ENCODE assay signal across 32 mouse cellular contexts in genomic region chr12:116873866-116874585, GRCm38 (mm10).
A peak's percentile ranks its signal among the peaks of the same experiment; 100 is the strongest.
DNase-seq lines count a peak whose midpoint lies in the region; ATAC-seq lines count a peak whose summit lies in the region.
"Had no signal": no experiment of that assay in that cellular context is flagged by ENCODE, and none has a peak within 500 bp of the region (broad histone marks: within the 10 kb centered on the region; RNA-seq: fewer than 3 reads in every experiment).

No protein-coding gene starts in this region.

- H3K9ac ChIP-seq in hindbrain, embryonic 16.5 days (ENCODE audit: low read depth, low read length) = no peak overlapping the region
- H3K9ac ChIP-seq: embryonic facial prominence, embryonic 15.5 days; forebrain, embryonic 12.5 days; forebrain, postnatal 0 days; hindbrain, embryonic 13.5 days; limb, embryonic 13.5 days; liver, embryonic 12.5 days had no signal

- no peaks in the 10 kb centered on the region for H3K36me3 ChIP-seq in hindbrain, embryonic 16.5 days (ENCODE audit: control insufficient read depth, insufficient read depth, low read length)
- H3K36me3 ChIP-seq: embryonic facial prominence, embryonic 10.5 days; embryonic facial prominence, embryonic 15.5 days; forebrain, embryonic 12.5 days; G1E; limb, embryonic 13.5 days; liver, embryonic 12.5 days had no signal

- ATAC-seq in hindbrain, embryonic 16.5 days = no peak
- ATAC-seq: forebrain, postnatal 0 days; intestine, postnatal 0 days; liver, embryonic 12.5 days; Patski had no signal

- H3K27ac ChIP-seq in hindbrain, embryonic 16.5 days (ENCODE audit: low read depth, low read length) = no peak overlapping the region
- H3K27ac ChIP-seq: embryonic facial prominence, embryonic 10.5 days; embryonic facial prominence, embryonic 15.5 days; forebrain, embryonic 12.5 days; hindbrain, embryonic 13.5 days; limb, embryonic 13.5 days; liver, embryonic 12.5 days; stomach, postnatal 0 days had no signal

- DNase-seq in heart, adult 11 months = peak; percentile 56
- no peak for DNase-seq in heart, postnatal 10 days
- DNase-seq in brain, adult 2 months (ENCODE audit: low read depth, low spot score) = peak; percentile 86
- peak; percentile 60 for DNase-seq in cerebellum, adult 8-10 months
- peak; percentile 75 to 80 for DNase-seq in cerebellum, postnatal 25 days
- no peak for DNase-seq in adrenal gland, postnatal 4 days (ENCODE audit: low spot score in 2 of 2)
- DNase-seq: adrenal gland, postnatal 10 days; forebrain, postnatal 0 days; gastrocnemius, postnatal 14 days; heart, adult 18-20 months; heart, postnatal 4 days; kidney, adult 9 months; kidney, postnatal 10 days; layer of hippocampus, adult 9-11 months; lung, adult 18-20 months; lung, postnatal 10 days; midbrain, embryonic 14.5 days; right cerebral cortex, postnatal 4 days; thymus, adult 18-20 months; thymus, postnatal 36 days had no signal

- 91% methylated on average over 1 of the region's 1 CpGs for WGBS in hindbrain, embryonic 16.5 days

- intact Hi-C loops in heart, postnatal 10 days (cut with DNase I) = no loop called here

- no peak overlapping the region for H3K4me2 ChIP-seq in hindbrain, embryonic 16.5 days (ENCODE audit: low read length)
- H3K4me2 ChIP-seq: embryonic facial prominence, embryonic 15.5 days; forebrain, embryonic 12.5 days; heart, embryonic 11.5 days; hindbrain, embryonic 13.5 days; limb, embryonic 13.5 days; liver, embryonic 12.5 days had no signal

- no peaks in the 10 kb centered on the region for H3K9me3 ChIP-seq in hindbrain, embryonic 16.5 days (ENCODE audit: control insufficient read depth, low read length)
- H3K9me3 ChIP-seq: embryonic facial prominence, embryonic 10.5 days; embryonic facial prominence, embryonic 15.5 days; forebrain, embryonic 12.5 days; hindbrain, embryonic 13.5 days; limb, embryonic 13.5 days; liver, embryonic 12.5 days had no signal

- H3K4me1 ChIP-seq in hindbrain, embryonic 16.5 days (ENCODE audit: control insufficient read depth, insufficient read depth, low read depth, low read length) = no peaks in the 10 kb centered on the region; the same call in 1 of the 2 replicates
- H3K4me1 ChIP-seq: embryonic facial prominence, embryonic 15.5 days; forebrain, embryonic 12.5 days; hindbrain, embryonic 13.5 days; limb, embryonic 13.5 days; liver, embryonic 12.5 days had no signal

- no peaks in the 10 kb centered on the region for H3K27me3 ChIP-seq in hindbrain, embryonic 16.5 days (replicated peaks; ENCODE audit: control insufficient read depth, insufficient read depth, low read length)
- H3K27me3 ChIP-seq: embryonic facial prominence, embryonic 15.5 days; forebrain, embryonic 12.5 days; hindbrain, embryonic 13.5 days; limb, embryonic 13.5 days; liver, embryonic 12.5 days; Patski had no signal

- no peak overlapping the region for H3K4me3 ChIP-seq in hindbrain, embryonic 16.5 days (ENCODE audit: low read length)
- H3K4me3 ChIP-seq: embryonic facial prominence, embryonic 10.5 days; embryonic facial prominence, embryonic 15.5 days; forebrain, embryonic 12.5 days; hindbrain, embryonic 13.5 days; limb, embryonic 13.5 days; liver, embryonic 12.5 days had no signal

Comparison
In these comparisons a context has a peak if more than half of its experiments do, and no peak if none do; other contexts are left out.
1. DNase-seq: peak in heart, adult 11 months (single experiment), brain, adult 2 months (single experiment), cerebellum, adult 8-10 months (single experiment) and cerebellum, postnatal 25 days (2 of 2); none in heart, postnatal 10 days (0 of 2) and adrenal gland, postnatal 4 days (0 of 2).